In the genomic region with DNA sequence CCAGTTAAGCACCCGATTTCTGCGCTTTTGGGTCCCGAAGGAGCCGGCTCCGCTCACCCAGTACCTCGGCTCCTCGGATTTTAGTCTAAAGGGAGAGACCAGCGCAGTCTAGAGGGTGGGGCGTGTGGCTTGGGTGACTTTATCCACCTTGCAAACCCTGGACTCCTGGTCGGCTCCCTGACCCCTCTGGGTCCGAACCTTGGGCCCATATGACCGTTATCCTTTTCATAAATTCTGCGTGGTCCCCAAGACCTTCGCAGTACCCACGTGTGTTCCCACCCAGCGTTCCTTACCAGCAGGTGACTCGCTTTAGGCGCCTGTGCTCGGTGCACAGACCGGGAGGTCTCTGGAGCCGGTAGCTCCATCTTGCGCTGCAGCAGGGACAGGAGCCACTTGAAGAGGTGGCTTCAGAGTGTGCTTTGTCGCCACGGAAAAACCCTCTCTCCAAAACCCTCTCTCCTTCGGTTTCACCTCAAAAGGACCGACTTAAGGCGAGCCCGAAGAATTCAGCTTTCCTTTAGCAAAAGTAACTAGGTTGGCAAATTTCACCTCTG, we compare ENCODE assay signal across 8 mouse cellular contexts.
DNase-seq lines count a peak whose midpoint lies in the region; ATAC-seq lines count a peak whose summit lies in the region.

No protein-coding gene starts in this region.

- ATAC-seq in lung, embryonic 16.5 days (ENCODE audit: low read depth), result peak; percentile 67
- peak; percentile 69 for ATAC-seq in intestine, embryonic 14.5 days (replicated peaks; ENCODE audit: low FRiP score, low TSS enrichment, low read depth)
- ATAC-seq in midbrain, embryonic 14.5 days (ENCODE audit: low FRiP score, low TSS enrichment), result peak; percentile 65

- H3K4me3 ChIP-seq in lung, embryonic 16.5 days (ENCODE audit: low read length), result peak overlapping the region; percentile 64
- H3K4me3 ChIP-seq in intestine, embryonic 14.5 days (ENCODE audit: low read depth, low read length), result peak overlapping the region; percentile 68
- peak overlapping the region; percentile 76 for H3K4me3 ChIP-seq in midbrain, embryonic 14.5 days (replicated peaks; ENCODE audit: low read depth, low read length)

- peak overlapping the region; percentile 88 for H3K4me2 ChIP-seq in lung, embryonic 16.5 days (ENCODE audit: low read depth, low read length)
- H3K4me2 ChIP-seq in intestine, embryonic 14.5 days (ENCODE audit: low read length), result peak overlapping the region; percentile 85
- H3K4me2 ChIP-seq in midbrain, embryonic 14.5 days (ENCODE audit: low read length), result peak overlapping the region; percentile 92

- H3K27ac ChIP-seq in lung, embryonic 16.5 days (ENCODE audit: low read length), result no peak overlapping the region
- H3K27ac ChIP-seq in intestine, embryonic 14.5 days (ENCODE audit: low read depth), result no peak overlapping the region
- H3K27ac ChIP-seq in midbrain, embryonic 14.5 days (replicated peaks; ENCODE audit: low read depth, low read length), result no peak overlapping the region

- H3K9ac ChIP-seq in lung, embryonic 16.5 days (ENCODE audit: low read length), result peak overlapping the region; percentile 66
- H3K9ac ChIP-seq in intestine, embryonic 14.5 days (ENCODE audit: low read length), result peak overlapping the region; percentile 33
- peak overlapping the region; percentile 67 for H3K9ac ChIP-seq in midbrain, embryonic 14.5 days (replicated peaks; ENCODE audit: low read length)

- 1% methylated on average over 28 of the region's 28 CpGs for WGBS in lung, embryonic 16.5 days
- WGBS in intestine, embryonic 14.5 days, result under 1% methylated on average over 28 of the region's 28 CpGs
- under 1% methylated on average over 28 of the region's 28 CpGs for WGBS in midbrain, embryonic 14.5 days

- H3K4me1 ChIP-seq in lung, embryonic 16.5 days (replicated peaks; ENCODE audit: control insufficient read depth, insufficient read depth, low read length), result peaks cover 14% of the 10 kb centered on the region; the same call in 1 of the 2 replicates
- no peaks in the 10 kb centered on the region for H3K4me1 ChIP-seq in intestine, embryonic 14.5 days (replicated peaks; ENCODE audit: control insufficient read depth, insufficient read depth, low read length)
- H3K4me1 ChIP-seq in midbrain, embryonic 14.5 days (ENCODE audit: control insufficient read depth, insufficient read depth, low read length), result peaks cover 8% of the 10 kb centered on the region; the same call in 1 of the 2 replicates

- no peaks in the 10 kb centered on the region for H3K9me3 ChIP-seq in lung, embryonic 16.5 days (ENCODE audit: control insufficient read depth, low read length)
- no peaks in the 10 kb centered on the region for H3K9me3 ChIP-seq in intestine, embryonic 14.5 days (ENCODE audit: control insufficient read depth, low read length)
- no peaks in the 10 kb centered on the region for H3K9me3 ChIP-seq in midbrain, embryonic 14.5 days (ENCODE audit: control insufficient read depth, low read length)

- no peaks in the 10 kb centered on the region for H3K36me3 ChIP-seq in lung, embryonic 16.5 days (ENCODE audit: control insufficient read depth, insufficient read depth, low read length)
- H3K36me3 ChIP-seq in intestine, embryonic 14.5 days (ENCODE audit: control insufficient read depth, insufficient read depth, low read length), result no peaks in the 10 kb centered on the region
- no peaks in the 10 kb centered on the region for H3K36me3 ChIP-seq in midbrain, embryonic 14.5 days (ENCODE audit: control insufficient read depth, insufficient read depth, low read length)

- peaks cover 18% of the 10 kb centered on the region for H3K27me3 ChIP-seq in lung, embryonic 16.5 days (ENCODE audit: control insufficient read depth, insufficient read depth, low read depth, low read length)
- H3K27me3 ChIP-seq in intestine, embryonic 14.5 days (replicated peaks; ENCODE audit: control insufficient read depth, insufficient read depth, low read length), result peaks cover 25% of the 10 kb centered on the region; the same call in 1 of the 2 replicates
- H3K27me3 ChIP-seq in midbrain, embryonic 14.5 days (ENCODE audit: control insufficient read depth, insufficient read depth, low read length), result no peaks in the 10 kb centered on the region

- DNase-seq in adrenal gland, postnatal 10 days, result peak; percentile 46
- no peak for DNase-seq in adrenal gland, postnatal 4 days (ENCODE audit: low spot score in 2 of 2)
- no peak for DNase-seq in lung, adult 18-20 months
- DNase-seq in intestine, embryonic 14.5 days (ENCODE audit: low spot score), result no peak
- DNase-seq in midbrain, embryonic 14.5 days, result peak; percentile 66
- DNase-seq in urinary bladder, adult 2 months (ENCODE audit: low spot score), result no peak
- DNase-seq in adipocyte (ENCODE audit: low spot score), result no peak

Comparison
In these comparisons a context has a peak if more than half of its experiments do, and no peak if none do; other contexts are left out.
1. DNase-seq: peak in adrenal gland, postnatal 10 days (single experiment) and midbrain, embryonic 14.5 days (single experiment); none in adrenal gland, postnatal 4 days (0 of 2), lung, adult 18-20 months (0 of 2), intestine, embryonic 14.5 days (single experiment), urinary bladder, adult 2 months (single experiment) and adipocyte (single experiment).
2. Peak in every context shown above with its lines, with median percentiles within 50 percentile points of each other: ATAC-seq, H3K4me2 ChIP-seq, H3K4me3 ChIP-seq and H3K9ac ChIP-seq.